Mouse (Mus musculus): ENCODE results near the gene Gatb.

GRCm38 (mm10) chr3:85688341-85688740 is 114.4 kb downstream of the Gatb start:
- TF ChIP-seq POLR2A (IDR thresholded peaks at IDR 0.05; ENCODE audit: borderline replicate concordance, control insufficient read depth, low read depth, low read length) (no peak), CTCF (IDR thresholded peaks at IDR 0.05; ENCODE audit: control insufficient read depth, insufficient read depth, low read length) (no peak)

Measured in bone marrow, adult 2 months (tissue).